Mouse (Mus musculus): ENCODE measurements around the gene Elf4.

GRCm38 (mm10) chrX:48481095-48481494 is 18.2 kb upstream of the Elf4 start:
- no peak for TF ChIP-seq POLR2A (IDR thresholded peaks at IDR 0.05; ENCODE audit: insufficient read depth, low read depth, low read length)
- no peak for TF ChIP-seq CTCF (IDR thresholded peaks at IDR 0.05; ENCODE audit: insufficient read depth, low read depth, low read length)

Data from olfactory bulb, adult 2 months (tissue).